Mouse (Mus musculus): ENCODE measurements around the gene Mcoln1.

The Mcoln1 gene

DNA sequence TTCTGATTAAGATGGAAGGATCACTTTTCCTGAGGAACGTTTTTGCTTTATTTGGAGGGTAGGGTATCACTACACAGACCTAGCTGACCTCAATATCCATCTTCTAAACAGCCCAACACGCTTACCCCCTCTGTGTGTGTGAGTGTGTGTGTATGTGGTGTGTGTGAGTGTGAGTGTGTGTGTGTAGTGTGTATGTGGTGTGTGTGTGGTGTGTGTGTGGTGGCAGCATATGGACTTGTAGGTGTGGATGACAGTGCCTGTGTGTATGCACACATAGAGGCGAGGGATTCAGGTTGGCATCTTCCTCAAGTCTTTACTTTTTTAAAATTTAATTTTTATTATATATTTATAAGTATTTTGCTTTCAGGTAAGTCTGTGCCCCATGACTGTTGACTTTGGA lies 1.7 kb upstream of the Mcoln1 start:
- DNase-seq (ENCODE audit: low spot score): no peak

DNA sequence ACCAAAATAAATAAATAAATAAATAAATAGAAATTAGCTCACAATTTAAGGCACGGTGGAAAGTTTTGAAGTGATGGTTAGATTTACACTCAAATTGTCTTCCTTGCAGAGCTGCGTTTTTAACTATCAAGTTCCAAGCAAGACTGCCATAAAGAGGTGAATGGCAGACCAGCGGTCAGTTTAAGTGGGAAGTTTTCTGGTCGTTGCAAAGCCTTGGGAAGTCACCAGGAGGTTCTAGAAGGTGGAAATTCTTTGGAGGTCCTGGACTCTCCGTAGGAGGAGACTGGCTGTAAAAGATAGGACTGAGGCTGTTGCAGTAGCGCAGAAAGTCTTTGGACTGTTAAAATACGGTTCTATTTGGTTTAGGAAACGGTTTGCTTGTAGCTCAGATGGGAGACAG lies 506 bp upstream of the Mcoln1 start:
- no peak for DNase-seq (ENCODE audit: low spot score)

DNA sequence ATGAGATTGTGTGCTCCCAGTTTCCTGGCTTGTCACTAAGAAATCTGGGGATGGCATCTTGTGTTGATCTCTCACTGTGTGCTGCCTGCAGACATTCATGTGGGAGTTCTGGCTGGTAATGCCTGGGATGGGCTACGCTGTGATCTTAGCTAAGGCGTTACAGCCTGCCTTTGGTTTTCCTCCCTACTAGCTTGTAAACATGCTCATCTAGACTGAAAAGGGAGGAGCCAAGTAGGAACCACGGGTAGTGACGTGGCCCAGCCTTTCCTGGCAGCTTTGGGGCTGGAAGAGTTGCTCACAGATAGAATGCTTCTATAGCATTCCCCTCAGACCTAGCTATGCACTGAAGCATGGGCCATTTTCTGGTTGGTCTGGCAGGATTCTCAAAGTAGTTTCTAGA lies 2.0 kb downstream of the Mcoln1 start:
- DNase-seq (ENCODE audit: low spot score): no peak

DNA sequence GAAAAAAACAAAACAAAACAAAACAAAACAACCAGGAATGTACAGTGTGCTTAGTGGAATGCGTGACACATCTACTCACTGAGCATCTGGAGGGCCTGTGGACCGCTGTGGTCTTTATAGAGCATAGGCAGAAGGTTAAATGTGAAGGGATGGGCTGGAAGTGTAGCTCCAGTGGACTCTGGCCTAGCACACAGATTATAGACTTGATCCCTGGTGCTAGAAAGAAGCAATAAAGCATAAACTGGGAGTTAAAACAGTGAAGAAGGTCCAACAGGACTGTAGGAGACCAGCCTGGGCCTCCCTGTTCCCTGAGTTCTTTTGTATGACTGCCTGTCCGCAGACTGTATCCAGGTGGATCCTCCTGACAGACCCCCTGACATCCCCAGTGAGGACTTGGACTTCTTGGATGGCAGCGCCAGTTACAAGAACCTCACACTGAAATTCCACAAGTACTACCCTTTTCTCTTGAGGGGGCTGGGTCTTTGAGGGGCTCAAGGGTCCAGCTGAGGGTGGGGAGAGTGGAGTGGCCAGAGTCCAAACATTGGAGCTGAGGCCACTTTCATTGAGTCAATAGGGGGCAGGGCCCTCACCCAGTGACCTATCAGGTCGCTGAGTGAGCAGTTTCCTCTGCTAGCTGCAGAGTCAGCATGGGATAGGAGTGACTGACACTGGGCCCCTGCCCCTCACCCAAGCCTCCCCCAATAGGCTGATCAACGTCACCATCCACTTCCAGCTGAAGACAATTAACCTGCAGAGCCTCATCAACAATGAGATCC lies 7.9 kb downstream of the Mcoln1 start:
- no peak for DNase-seq (ENCODE audit: low spot score)

DNA sequence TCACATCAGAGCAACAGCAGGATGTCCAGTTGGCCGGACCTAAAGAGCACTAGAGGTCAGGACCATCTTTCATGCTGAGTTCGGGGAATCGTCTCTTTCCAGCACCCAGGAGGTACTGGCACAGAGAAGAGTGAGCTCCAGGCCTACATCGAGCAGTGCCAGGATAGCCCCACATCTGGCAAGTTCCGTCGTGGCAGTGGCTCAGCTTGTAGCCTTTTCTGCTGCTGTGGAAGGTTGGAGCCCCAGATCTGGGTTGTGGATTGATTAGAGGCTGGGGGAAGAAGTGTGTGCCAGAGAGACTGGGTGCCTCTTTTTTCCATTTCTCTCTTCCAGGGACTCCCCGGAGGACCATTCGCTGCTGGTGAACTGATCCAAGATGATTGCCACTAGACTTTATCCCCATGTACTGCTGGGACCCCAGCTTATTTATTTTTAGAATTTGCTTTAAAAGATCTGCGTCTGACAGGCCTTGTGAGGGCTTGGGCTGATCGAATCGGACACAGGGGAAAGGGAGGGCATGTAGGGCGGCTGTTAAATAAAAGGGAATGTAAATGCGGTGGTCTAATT lies 14.5 kb downstream of the Mcoln1 start:
- DNase-seq (ENCODE audit: low spot score): no peak

DNA sequence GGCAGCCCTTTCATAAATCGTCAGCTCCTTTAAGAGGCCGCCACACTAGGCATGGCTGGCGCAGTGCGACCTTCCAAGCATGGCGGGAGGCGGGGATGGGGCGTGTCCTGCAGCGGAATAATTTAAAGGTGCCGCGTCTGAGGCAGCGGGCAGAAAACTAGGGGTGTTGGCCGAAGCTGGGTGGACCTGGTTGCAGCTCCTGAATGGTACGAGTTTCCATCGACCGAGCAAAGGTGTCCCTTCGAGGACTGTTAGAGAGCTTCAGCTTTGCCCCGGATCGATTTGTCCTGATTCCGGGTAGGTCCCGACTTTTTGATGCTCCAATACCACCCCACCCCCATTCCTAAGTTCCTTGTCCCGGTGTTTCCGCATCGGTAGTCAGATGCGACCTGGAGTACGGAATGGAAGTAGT lies 15.0 kb downstream of the Mcoln1 start, which contains the start of gene Pnpla6:
Gene Pnpla6, plus strand, starts transcription at position 125 of the 412 bp plus-strand sequence.
- peak; percentile 91 for DNase-seq (ENCODE audit: low spot score)

DNA sequence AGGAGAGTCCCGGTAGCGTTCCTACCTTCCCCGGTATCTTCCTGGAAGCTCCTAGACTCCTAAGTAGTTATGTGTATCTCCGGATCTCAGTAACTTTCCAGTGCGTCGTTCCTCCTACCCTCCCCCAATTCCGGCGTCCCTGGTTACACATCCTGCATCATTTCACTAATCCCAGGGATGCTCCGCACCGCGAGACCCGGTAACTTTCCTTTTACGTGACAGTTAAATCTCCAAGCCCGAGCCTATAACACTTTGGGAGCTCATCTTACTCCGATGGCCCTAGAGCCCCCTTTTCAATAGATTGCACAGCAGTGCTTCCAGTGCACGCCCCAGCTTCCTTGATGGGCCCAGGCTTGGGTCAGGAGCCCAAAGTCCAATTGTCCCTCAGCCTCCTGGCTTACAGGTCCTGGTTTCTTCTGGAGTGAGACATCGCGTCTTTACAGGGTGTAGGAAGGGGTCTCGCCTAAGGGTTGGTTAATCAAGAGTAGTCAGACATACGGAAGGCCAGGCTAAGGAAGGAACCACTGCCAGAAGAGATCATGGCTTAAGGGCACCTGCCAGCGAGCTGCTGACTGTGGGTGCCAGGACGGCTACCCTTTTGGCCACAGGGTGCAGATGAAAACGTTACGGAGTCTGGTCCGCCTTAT lies 15.6 kb downstream of the Mcoln1 start:
- peak; percentile 65 for DNase-seq (ENCODE audit: low spot score)

DNA sequence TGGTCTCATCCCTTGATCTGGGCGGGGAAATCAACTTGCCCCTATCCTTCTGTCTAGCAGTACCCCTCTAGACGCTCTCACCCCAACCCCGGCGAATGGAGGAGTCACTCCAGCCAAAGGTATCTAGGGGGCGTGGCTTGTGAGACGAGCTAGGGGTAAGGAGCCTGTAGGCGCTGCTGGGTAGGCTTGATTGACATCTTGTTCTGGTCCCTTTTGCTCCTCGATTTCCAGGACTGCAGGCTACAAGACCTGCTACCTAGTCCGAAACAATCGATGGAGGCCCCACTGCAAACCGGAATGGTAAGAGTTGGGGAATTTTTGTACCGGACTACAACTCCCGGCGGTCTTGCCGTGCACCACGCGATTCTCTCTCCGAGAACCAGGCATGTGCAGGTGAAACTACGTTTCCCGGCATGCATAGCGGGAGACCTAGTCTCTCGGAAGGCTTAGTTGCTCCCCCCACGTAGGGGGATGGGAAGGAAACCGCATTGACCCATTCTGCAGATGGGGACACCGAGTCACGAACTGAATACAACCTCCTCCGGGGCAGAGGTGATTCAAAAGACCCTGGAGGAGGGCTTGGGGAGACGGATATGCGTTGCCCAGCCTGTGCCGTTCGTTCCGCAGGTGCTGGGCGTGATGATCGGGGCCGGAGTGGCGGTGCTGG lies 16.3 kb downstream of the Mcoln1 start:
- DNase-seq (ENCODE audit: low spot score): peak; percentile 96

DNA sequence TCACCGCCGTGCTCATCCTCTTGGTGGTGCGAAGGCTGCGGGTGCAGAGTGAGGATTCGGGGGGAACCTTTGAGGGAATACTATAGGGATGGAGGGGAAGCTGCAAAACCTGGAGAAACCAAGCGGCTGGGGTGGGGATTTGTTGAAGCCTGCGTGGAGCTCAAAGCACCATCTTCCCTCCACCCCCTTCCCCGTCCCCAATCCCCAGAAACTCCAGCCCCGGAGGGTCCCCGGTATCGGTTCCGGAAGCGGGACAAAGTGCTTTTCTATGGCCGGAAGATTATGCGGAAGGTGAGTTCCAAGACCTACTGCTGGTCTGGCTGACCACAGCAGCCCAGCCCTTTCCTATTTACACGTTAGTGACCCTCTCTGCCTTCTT lies 16.8 kb downstream of the Mcoln1 start:
- no peak for DNase-seq (ENCODE audit: low spot score)

DNA sequence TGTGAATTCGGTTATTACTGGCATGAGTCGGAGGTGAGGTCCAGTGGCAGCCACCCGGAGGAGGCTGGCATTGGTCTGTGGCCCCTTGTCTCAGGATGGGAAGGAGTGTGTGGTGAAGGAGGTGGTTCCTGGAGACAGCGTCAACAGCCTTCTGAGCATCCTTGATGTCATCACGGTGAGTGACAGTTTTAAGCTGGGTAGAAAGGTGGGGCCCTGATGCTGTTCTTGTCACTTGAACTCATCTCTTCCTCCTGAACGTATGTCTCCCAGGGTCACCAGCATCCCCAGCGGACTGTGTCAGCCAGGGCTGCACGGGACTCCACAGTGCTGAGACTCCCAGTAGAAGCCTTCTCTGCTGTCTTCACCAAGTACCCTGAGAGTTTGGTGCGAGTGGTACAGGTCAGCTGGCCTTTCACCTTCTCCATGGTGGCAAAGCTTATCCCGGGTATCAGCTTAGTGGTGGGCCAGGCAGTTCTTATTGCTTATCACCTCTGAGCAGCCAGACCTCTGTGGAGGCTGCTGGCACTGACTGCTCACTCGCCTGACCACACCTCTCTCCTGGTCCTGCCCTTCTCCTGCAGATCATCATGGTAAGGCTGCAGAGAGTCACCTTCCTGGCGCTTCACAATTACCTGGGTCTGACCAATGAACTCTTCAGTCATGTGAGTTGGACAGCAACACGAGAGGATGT lies 21.9 kb downstream of the Mcoln1 start:
- no peak for DNase-seq (ENCODE audit: low spot score)

DNA sequence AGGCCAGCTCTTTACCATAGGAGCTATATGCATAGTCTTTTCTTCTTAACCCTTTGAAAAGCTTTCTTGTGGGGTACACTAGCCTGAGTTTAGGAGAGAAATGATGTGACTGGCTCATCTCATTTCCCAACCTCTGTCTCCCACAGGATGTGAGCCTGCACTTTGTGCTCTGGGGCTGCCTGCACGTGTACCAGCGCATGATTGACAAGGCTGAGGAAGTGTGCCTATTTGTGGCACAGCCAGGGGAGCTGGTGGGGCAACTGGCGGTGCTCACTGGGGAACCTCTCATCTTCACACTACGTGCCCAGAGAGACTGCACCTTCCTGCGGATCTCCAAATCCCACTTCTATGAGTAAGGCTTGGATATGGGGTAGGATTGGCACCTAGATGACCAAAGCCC lies 30.6 kb downstream of the Mcoln1 start:
- DNase-seq (ENCODE audit: low spot score): no peak

DNA sequence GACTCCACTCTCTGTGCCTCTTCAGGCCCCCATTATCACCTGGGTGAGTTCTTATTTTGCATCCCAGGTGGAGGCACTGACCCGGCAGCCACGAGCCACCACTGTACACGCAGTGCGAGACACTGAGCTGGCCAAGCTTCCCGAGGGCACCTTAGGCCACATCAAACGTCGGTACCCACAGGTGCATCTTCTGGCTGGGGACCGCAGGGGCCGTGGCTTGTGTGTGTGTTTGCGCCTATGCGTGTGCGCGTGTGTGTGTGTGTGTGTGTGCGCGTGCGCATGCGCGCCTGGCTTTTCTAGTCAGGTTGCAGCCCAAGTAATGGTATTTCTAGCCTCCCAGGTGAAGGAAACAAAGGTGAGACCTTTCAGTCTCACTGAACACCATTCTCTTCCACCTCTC lies 31.7 kb downstream of the Mcoln1 start:
- DNase-seq (ENCODE audit: low spot score): no peak

DNA sequence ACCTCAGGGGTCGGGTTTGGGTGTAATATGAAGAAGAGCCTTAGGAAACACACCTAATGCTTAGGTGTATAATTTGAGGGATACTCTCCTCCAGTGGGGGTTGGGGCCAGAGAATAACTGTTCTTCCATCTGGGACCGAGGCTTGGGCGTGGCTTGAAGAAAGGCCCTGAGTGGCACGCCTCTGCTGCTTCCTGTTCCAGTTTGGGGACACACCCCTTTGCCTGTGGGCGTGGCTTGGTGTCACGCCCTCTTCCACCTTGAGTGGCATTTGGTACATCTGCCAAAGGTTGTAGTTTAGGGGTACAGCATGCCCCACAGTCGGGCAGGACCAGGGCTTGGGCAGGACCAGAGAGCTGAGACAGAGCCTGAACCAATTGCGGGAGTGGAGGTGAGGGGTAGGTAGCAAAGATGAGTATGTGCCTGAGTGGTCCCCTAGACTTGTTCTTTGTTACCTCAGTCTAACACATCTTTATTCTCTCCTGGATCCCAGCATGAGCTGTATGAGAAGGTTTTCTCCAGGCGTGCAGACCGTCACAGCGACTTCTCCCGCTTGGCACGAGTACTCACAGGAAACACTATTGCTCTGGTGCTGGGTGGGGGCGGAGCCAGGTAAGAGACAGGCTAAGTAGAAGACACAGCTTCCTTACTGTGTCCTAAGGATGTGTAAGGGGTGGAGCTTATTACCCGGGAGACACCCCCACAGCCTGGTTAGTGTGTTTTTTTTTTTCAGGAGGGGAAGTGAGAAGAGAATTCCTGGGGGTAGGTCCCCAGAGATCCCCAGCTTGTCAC lies 36.0 kb downstream of the Mcoln1 start:
- DNase-seq (ENCODE audit: low spot score): no peak

DNA sequence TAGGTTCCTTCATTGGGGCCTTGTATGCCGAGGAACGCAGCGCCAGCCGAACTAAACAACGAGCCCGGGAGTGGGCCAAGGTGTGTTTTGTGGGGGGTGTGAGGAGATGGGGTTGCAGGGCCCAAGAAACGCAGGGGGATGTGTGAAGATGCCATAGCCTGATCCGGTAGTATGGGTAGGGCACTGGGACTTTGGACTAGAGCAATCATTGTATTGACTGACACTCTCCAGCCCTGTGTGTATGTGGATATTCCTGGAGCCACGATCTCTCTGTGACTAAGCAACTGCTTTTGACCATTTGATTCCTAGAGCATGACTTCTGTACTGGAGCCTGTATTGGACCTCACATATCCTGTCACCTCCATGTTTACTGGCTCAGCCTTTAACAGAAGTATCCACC lies 36.7 kb downstream of the Mcoln1 start:
- DNase-seq (ENCODE audit: low spot score): no peak

DNA sequence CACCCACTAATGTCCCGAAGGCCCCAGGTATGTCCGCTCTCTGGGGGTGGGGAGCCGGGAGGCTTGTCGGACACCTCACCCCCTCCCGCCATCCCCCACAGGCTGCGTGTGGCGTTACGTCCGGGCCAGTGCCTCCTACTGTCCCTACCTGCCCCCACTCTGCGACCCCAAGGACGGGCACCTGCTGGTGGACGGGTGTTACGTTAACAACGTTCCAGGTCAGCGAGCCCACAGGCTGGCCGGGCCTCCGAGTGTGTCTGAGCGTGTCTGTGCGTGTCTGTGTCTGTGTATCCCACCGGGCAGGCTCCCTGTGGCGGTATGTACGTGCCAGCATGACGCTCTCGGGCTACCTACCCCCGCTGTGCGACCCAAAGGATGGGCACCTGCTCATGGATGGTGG lies 37.4 kb downstream of the Mcoln1 start:
- no peak for DNase-seq (ENCODE audit: low spot score)

DNA sequence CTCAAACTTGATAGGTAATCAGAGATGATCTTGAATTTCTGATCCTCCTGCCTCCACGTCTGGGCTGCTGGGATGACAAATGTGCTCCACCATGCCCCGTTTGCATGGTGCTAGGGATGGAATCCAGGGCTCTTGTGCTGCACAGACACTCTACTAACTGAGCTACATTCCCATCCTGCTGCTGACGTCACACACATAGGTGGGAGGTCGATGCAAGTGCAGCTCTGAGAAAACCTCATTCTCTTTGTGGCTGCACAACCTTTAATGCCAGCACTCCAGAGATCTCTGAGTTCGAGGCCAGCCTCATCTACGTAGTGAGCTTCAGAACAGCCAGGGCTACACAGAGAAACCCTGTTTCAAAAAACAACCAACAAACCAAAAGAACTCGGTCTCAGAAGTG lies 38.9 kb downstream of the Mcoln1 start:
- DNase-seq (ENCODE audit: low spot score): no peak

DNA sequence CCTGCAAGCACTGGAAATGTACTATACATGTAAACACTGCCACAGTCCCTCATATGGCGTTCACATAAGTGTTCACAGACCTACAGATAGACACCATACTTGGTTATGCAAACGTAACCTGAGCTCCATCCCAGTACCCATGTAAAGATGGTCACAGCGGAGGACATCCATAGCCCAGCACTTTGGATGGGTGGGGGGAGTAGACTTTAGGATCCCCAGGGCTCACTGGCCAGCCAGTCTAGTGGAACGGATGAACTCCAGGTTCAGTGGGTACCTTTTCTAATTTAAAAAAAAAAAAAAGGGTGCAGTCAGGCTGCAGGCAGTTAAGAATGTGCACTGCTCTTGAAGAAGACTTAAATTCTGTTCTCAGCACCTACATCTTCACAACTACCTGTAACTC lies 39.8 kb downstream of the Mcoln1 start:
- no peak for DNase-seq (ENCODE audit: low spot score)

DNA sequence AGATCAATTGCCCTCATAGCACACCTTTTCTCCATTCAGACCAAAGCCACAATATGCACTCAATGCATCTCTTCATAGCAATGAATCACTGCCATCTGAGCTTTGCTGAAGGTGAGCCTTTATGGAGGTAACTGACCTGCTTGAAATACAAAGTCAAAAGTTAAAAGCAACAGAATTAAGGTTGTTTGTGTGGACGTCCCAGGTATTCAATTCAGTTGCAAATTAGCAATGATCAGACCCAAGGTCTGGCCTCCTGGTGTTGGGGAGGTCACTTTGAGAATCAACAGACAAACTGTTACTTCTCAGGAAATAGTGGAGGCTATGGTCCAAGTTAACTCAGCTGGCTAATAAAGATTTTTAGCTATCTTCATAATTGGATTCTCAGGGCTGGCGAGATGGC lies 46.3 kb downstream of the Mcoln1 start:
- DNase-seq (ENCODE audit: low spot score): no peak

DNA sequence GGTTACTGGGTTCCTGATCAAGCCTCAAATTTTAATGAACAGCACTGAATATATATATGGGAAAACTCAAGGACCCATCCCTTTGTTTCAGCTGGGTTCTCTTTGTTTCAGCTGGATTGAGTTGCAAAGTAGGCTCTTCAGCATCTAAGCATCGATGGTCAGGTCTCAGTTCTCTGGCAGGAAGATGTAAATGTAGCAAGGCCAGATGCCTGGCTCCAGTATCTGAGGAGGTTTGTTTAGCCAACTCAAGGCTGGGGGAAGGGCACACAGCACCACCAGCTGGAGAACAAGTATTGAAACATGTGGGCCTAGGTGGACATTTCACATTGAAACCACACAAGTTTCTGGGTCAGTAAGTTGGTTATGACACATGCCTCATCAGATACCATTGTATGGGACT lies 52.0 kb downstream of the Mcoln1 start:
- no peak for DNase-seq (ENCODE audit: low spot score)

DNA sequence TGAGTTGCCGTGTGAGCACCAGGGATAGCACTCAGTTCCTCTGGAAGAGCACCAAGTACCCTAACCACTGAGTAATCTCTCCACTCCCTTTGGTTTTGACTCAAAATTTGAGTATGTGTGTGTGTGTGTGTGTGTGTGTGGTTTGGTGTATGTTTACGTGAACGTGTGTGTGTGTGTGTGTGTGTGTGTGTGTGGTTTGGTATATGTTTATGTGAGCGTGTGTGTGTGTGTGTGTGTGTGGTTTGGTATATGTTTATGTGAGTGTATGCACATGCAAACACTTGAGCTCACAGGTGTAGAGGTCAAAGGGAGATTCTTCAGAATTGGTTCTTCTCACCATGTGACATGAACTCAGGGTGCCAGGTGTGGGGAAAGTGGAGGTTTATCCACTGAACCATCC lies 55.9 kb downstream of the Mcoln1 start:
- DNase-seq (ENCODE audit: low spot score): no peak
